Mouse (Mus musculus): Measurements from ENCODE around the gene Mtus2. TPM values are rescaled to one million over a fixed set of nuclear protein-coding genes. Genes with fewer than 3 reads are reported as not detected.
A peak's percentile ranks its signal among the peaks of the same experiment; 100 is the strongest.

The Mtus2 gene
- total and polyA plus RNA-seq, 2 experiments = 0.18 to 0.66 TPM

DNA sequence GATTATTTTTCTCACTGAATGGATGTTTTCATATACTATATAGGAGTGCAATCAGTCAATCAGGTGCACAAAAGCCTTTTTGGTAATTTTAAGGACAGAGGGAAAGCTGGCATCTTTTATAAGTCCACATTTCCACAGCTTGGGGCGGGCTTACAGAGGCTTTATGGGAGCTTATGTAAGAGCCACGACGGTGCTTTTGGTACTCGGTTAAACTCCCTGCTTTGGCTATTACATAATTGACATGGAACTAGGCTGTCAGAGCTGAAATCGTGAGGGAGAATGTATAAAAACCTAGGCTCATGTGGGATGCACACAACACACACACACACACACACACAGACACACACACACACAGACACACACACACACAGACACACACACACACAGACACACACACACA is 2.0 kb downstream of the Mtus2 start:
- H3K9ac ChIP-seq (ENCODE audit: low read depth, low read length) = no peak overlapping the region
- H3K36me3 ChIP-seq (ENCODE audit: control insufficient read depth, insufficient read depth, low read length) = no peaks in the 10 kb centered on the region
- WGBS = 21% methylated on average over 5 of the region's 5 CpGs
- H3K27me3 ChIP-seq (ENCODE audit: control insufficient read depth, insufficient read depth, low read length) = peaks cover 13% of the 10 kb centered on the region
- no peak overlapping the region for H3K4me3 ChIP-seq (ENCODE audit: insufficient read depth, low read depth, low read length)
- DNase-seq (ENCODE audit: extremely low read depth, low read depth, low spot score) = no peak
- H3K27ac ChIP-seq (replicated peaks; ENCODE audit: insufficient read depth, low read depth, low read length) = no peak overlapping the region
- no peaks in the 10 kb centered on the region for H3K79me2 ChIP-seq (ENCODE audit: control insufficient read depth, insufficient read depth, low read length)
- no peaks in the 10 kb centered on the region; the same call in 1 of the 2 replicates for H3K4me1 ChIP-seq (ENCODE audit: control insufficient read depth, insufficient read depth, low read length)
- no peak for TF ChIP-seq POLR2A (IDR thresholded peaks at IDR 0.05; ENCODE audit: extremely low read depth, insufficient read depth, low read length)
- TF ChIP-seq CTCF (IDR thresholded peaks at IDR 0.05; ENCODE audit: low read depth, low read length) = no peak

DNA sequence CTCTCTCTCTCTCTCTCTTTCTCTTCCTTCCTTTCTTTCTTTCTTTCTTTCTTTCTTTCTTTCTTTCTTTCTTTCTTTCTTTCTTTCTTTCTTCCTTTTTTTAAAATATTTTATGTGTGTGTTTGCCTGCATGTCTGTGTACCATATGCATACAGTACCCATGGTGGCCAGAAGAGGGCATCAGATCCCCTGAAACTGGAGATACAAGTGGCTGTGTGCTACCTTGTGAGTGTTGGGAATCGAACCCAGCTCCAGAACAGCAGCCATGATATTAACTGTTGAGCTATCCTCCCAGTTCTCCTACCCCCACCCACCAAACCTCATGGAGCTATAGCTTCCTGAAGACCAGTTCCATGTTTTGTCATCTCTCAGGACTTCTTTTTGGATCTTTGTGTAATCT is 3.7 kb downstream of the Mtus2 start:
- H3K9ac ChIP-seq (ENCODE audit: low read depth, low read length) = no peak overlapping the region
- H3K27ac ChIP-seq (replicated peaks; ENCODE audit: insufficient read depth, low read depth, low read length) = no peak overlapping the region
- no peak overlapping the region for H3K4me3 ChIP-seq (ENCODE audit: insufficient read depth, low read depth, low read length)
- WGBS = 69% methylated on average over 1 of the region's 1 CpGs
- H3K4me1 ChIP-seq (ENCODE audit: control insufficient read depth, insufficient read depth, low read length) = no peaks in the 10 kb centered on the region; the same call in 1 of the 2 replicates
- TF ChIP-seq CTCF (IDR thresholded peaks at IDR 0.05; ENCODE audit: low read depth, low read length) (no peak), POLR2A (IDR thresholded peaks at IDR 0.05; ENCODE audit: extremely low read depth, insufficient read depth, low read length) (no peak)
- H3K36me3 ChIP-seq (ENCODE audit: control insufficient read depth, insufficient read depth, low read length) = no peaks in the 10 kb centered on the region
- H3K27me3 ChIP-seq (ENCODE audit: control insufficient read depth, insufficient read depth, low read length) = peaks cover 13% of the 10 kb centered on the region
- DNase-seq (ENCODE audit: extremely low read depth, low read depth, low spot score) = no peak
- no peaks in the 10 kb centered on the region for H3K79me2 ChIP-seq (ENCODE audit: control insufficient read depth, insufficient read depth, low read length)

DNA sequence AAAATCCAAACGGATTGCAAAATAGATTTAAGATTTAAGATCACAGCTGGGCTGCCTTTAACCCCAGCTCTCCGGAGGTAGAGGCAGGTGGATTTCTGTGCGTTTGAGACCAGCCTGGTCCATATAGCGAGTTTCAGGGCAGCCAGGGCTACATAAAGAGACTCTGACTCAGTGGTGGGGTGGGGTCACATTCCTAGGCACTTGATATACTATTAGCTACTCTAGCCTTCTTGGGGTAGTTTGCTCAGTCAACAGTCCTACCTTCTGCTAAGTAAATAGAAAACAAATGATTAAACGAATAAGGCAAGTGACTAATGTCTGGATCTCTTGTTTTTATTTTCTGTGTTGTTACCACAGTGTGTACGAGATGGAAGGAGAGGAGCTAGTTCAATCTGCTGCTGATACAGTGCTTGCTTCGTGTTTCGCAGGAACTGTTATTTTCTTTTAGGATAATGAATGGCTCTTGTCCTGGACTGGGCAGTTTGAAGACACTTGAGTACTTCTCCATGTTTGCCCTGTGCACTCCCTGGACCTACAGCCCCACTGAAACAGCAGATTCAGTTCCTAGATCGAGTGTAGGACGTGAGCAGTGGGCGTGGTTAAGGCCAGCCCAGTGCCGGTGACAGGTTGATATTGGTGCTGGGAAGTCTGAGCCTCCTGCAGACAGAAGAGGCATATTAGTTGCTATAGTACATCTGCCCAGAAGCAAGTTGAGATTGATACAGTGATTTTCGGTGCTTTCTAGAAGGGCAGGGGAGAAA is 6.9 kb downstream of the Mtus2 start:
- Histone ChIP-seq H3K36me3 (ENCODE audit: control insufficient read depth, insufficient read depth, low read length) (no peaks in the 10 kb centered on the region), H3K9ac (ENCODE audit: low read depth, low read length) (no peak overlapping the region), H3K79me2 (ENCODE audit: control insufficient read depth, insufficient read depth, low read length) (no peaks in the 10 kb centered on the region), H3K27ac (replicated peaks; ENCODE audit: insufficient read depth, low read depth, low read length) (no peak overlapping the region), H3K27me3 (ENCODE audit: control insufficient read depth, insufficient read depth, low read length) (no peaks in the 10 kb centered on the region; the same call in 1 of the 2 replicates), H3K4me1 (ENCODE audit: control insufficient read depth, insufficient read depth, low read length) (no peaks in the 10 kb centered on the region; the same call in 1 of the 2 replicates), H3K4me3 (ENCODE audit: insufficient read depth, low read depth, low read length) (no peak overlapping the region)
- 31% methylated on average over 13 of the region's 13 CpGs for WGBS
- TF ChIP-seq CTCF (IDR thresholded peaks at IDR 0.05; ENCODE audit: low read depth, low read length) (no peak), POLR2A (IDR thresholded peaks at IDR 0.05; ENCODE audit: extremely low read depth, insufficient read depth, low read length) (no peak)
- no peak for DNase-seq (ENCODE audit: extremely low read depth, low read depth, low spot score)

DNA sequence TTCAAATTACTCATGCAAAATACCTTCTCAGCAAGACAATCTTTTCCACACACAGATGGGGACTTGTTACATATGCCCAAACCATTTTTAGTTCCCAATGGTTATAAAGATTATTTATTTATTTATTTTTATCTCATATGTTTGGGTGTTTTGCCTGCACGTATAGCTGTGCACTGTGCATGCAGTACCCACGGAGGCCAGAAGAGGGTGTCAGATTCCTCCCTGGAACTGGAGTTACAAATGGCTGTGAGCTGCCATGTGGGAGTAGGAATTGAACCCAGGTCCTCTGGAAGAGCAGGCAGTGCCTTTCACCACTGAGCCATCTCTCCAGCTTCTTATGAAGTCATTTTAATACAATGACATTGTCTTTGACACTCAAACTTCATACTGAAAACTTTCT is 7.7 kb downstream of the Mtus2 start:
- H3K27ac ChIP-seq (replicated peaks; ENCODE audit: insufficient read depth, low read depth, low read length) = no peak overlapping the region
- no peaks in the 10 kb centered on the region; the same call in 1 of the 2 replicates for H3K27me3 ChIP-seq (ENCODE audit: control insufficient read depth, insufficient read depth, low read length)
- 39% methylated on average over 2 of the region's 2 CpGs for WGBS
- no peak overlapping the region for H3K9ac ChIP-seq (ENCODE audit: low read depth, low read length)
- TF ChIP-seq POLR2A (IDR thresholded peaks at IDR 0.05; ENCODE audit: extremely low read depth, insufficient read depth, low read length) (no peak), CTCF (IDR thresholded peaks at IDR 0.05; ENCODE audit: low read depth, low read length) (peak; percentile 52)
- H3K4me1 ChIP-seq (ENCODE audit: control insufficient read depth, insufficient read depth, low read length) = no peaks in the 10 kb centered on the region; the same call in 1 of the 2 replicates
- H3K79me2 ChIP-seq (ENCODE audit: control insufficient read depth, insufficient read depth, low read length) = no peaks in the 10 kb centered on the region
- DNase-seq (ENCODE audit: extremely low read depth, low read depth, low spot score) = no peak
- H3K36me3 ChIP-seq (ENCODE audit: control insufficient read depth, insufficient read depth, low read length) = no peaks in the 10 kb centered on the region
- H3K4me3 ChIP-seq (ENCODE audit: insufficient read depth, low read depth, low read length) = no peak overlapping the region

DNA sequence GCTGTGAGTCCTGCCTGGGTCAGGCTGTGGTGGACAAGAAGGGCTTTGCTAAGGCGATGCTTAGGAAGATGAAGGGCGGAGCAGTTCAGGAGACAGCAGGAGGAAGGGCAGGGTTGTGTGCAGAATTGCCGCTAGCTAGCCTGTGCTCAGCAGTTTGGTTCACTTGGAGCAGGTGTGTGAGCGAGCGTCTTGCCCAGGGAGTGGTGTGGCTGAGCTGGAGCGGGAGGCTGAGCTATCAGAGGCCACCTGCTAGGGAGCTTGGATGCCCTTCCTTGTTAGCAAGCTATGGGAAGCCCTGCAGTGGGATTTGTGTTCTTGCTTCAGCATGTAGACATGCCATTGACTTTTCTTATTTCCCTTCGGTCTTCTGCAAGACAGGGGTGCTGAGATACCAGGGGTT is 9.5 kb downstream of the Mtus2 start:
- WGBS = 82% methylated on average over 7 of the region's 7 CpGs
- TF ChIP-seq POLR2A (IDR thresholded peaks at IDR 0.05; ENCODE audit: extremely low read depth, insufficient read depth, low read length) = no peak
- no peak for TF ChIP-seq CTCF (IDR thresholded peaks at IDR 0.05; ENCODE audit: low read depth, low read length)
- H3K27me3 ChIP-seq (ENCODE audit: control insufficient read depth, insufficient read depth, low read length) = no peaks in the 10 kb centered on the region; the same call in 1 of the 2 replicates

DNA sequence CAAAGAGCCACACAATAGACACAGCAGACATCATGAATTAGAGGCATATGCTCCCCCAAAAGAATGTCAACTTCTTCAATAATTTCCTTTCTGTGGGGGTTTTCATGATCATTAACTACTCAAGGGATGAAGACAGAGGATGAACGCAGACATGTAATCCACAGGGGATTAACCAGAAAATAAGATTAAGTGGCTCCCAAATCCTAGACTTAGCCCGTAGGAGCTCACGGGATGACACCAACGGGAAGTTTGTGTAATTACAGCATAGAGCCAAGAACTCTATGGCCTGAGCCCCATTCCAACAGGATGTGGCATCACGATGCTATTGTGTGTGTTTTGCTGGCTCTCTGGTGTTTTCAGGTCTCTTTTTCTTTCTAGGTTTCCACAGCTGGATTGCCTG is 12.4 kb downstream of the Mtus2 start:
- H3K27ac ChIP-seq (replicated peaks; ENCODE audit: insufficient read depth, low read depth, low read length) = no peak overlapping the region
- H3K9ac ChIP-seq (ENCODE audit: low read depth, low read length) = no peak overlapping the region
- no peaks in the 10 kb centered on the region for H3K36me3 ChIP-seq (ENCODE audit: control insufficient read depth, insufficient read depth, low read length)
- TF ChIP-seq CTCF (IDR thresholded peaks at IDR 0.05; ENCODE audit: low read depth, low read length) = no peak
- no peak for TF ChIP-seq POLR2A (IDR thresholded peaks at IDR 0.05; ENCODE audit: extremely low read depth, insufficient read depth, low read length)
- no peaks in the 10 kb centered on the region for H3K79me2 ChIP-seq (ENCODE audit: control insufficient read depth, insufficient read depth, low read length)
- H3K27me3 ChIP-seq (ENCODE audit: control insufficient read depth, insufficient read depth, low read length) = no peaks in the 10 kb centered on the region
- DNase-seq (ENCODE audit: extremely low read depth, low read depth, low spot score) = no peak
- no peaks in the 10 kb centered on the region for H3K4me1 ChIP-seq (ENCODE audit: control insufficient read depth, insufficient read depth, low read length)
- 86% methylated on average over 5 of the region's 5 CpGs for WGBS
- H3K4me3 ChIP-seq (ENCODE audit: insufficient read depth, low read depth, low read length) = no peak overlapping the region

More for the DNA sequence above, 9.5 kb downstream of the Mtus2 start:
- H3K36me3 ChIP-seq (ENCODE audit: control insufficient read depth, insufficient read depth, low read length) = no peaks in the 10 kb centered on the region
- H3K27ac ChIP-seq (replicated peaks; ENCODE audit: insufficient read depth, low read depth, low read length) = no peak overlapping the region
- no peak overlapping the region for H3K4me3 ChIP-seq (ENCODE audit: insufficient read depth, low read depth, low read length)
- no peak overlapping the region for H3K9ac ChIP-seq (ENCODE audit: low read depth, low read length)
- DNase-seq (ENCODE audit: extremely low read depth, low read depth, low spot score) = no peak
- H3K79me2 ChIP-seq (ENCODE audit: control insufficient read depth, insufficient read depth, low read length) = no peaks in the 10 kb centered on the region
- no peaks in the 10 kb centered on the region; the same call in 1 of the 2 replicates for H3K4me1 ChIP-seq (ENCODE audit: control insufficient read depth, insufficient read depth, low read length)
